Mouse (Mus musculus) lung, embryonic 15.5 days (tissue): ENCODE measurements around the gene Cfap97. TPM values are rescaled to one million over a fixed set of nuclear protein-coding genes. Genes with fewer than 3 reads are reported as not detected.

Experiments
- ATAC-seq: fragments of 200-750 bp; cut with Nextera tagmentation; 2 replicates; pipeline ENCODE4 v1.8.0; 2017; ENCODE audit warnings: moderate number of reproducible peaks, borderline replicate concordance; ENCODE audit not compliant: low FRiP score, low TSS enrichment; ENCODE audit errors: extremely low read depth
- H3K27ac ChIP-seq: fragments of 300-500 bp; sonication (generic); 2 replicates; pipeline ENCODE4 v1.5.1; 2015; ENCODE audit warnings: moderate library complexity, mild to moderate bottlenecking, inconsistent platforms
- H3K27me3 ChIP-seq: fragments of 300-500 bp; sonication (generic); 2 replicates; pipeline ENCODE4 v1.6.1; 2015; ENCODE audit warnings: inconsistent platforms
- H3K36me3 ChIP-seq: fragments of 300-500 bp; sonication (generic); 2 replicates; pipeline ENCODE4 v1.6.1; 2015; ENCODE audit warnings: inconsistent platforms
- H3K4me1 ChIP-seq: fragments of 300-500 bp; sonication (generic); 2 replicates; pipeline ENCODE4 v1.6.1; 2015; ENCODE audit warnings: inconsistent platforms
- H3K4me2 ChIP-seq: fragments of 300-500 bp; sonication (generic); 2 replicates; pipeline ENCODE4 v1.6.1; 2015; ENCODE audit warnings: inconsistent platforms, mild to moderate bottlenecking, moderate library complexity
- H3K4me3 ChIP-seq: fragments of 300-500 bp; sonication (generic); 2 replicates; pipeline ENCODE4 v1.5.1; 2015; ENCODE audit warnings: mild to moderate bottlenecking, inconsistent platforms
- H3K9ac ChIP-seq: fragments of 300-500 bp; sonication (generic); 2 replicates; pipeline ENCODE4 v1.6.1; 2015; ENCODE audit warnings: inconsistent platforms
- H3K9me3 ChIP-seq: fragments of 300-500 bp; sonication (generic); 2 replicates; pipeline ENCODE4 v1.6.1; 2016; ENCODE audit warnings: inconsistent platforms
- WGBS: fragments of 180-500 bp; shearing (Covaris S2); methylation state at CpG from one replicate; pipeline ENCODE4 v1.1.7; 2015; 5-methylcytosine and 5-hydroxymethylcytosine counted together
- polyA plus RNA-seq: library from polyadenylated mRNA; unstranded; fragments of >200 nt; fragmentation: Nextera tagmentation; extraction: Ambion mirVana; gene quantifications from 2 replicates; pipeline ENCODE4 v1.2.1, GENCODE M21; 2015

Cfap97 gene
- polyA plus RNA-seq, 1 experiment from 2014 or later = 25.9 TPM

GRCm38 (mm10) chr8:46140376-46141120, 11.0 kb upstream of the Cfap97 start:
- Histone ChIP-seq H3K27ac (no peak overlapping the region), H3K9ac (no peak overlapping the region), H3K27me3 (no peaks in the 10 kb centered on the region), H3K4me3 (no peak overlapping the region), H3K9me3 (no peaks in the 10 kb centered on the region), H3K36me3 (no peaks in the 10 kb centered on the region), H3K4me1 (0 out of 2 replicates have a peak, but pooled peaks cover 2% of the 10 kb centered on the region), H3K4me2 (no peak overlapping the region)
- ATAC-seq = no peak
- 79% methylated on average over 9 of the region's 9 CpGs for WGBS

- no peak overlapping the region for H3K9ac ChIP-seq
- no peak overlapping the region for H3K4me2 ChIP-seq
- H3K9me3 ChIP-seq = no peaks in the 10 kb centered on the region
- no peak overlapping the region for H3K27ac ChIP-seq
- peaks cover 7% of the 10 kb centered on the region; the same call in 1 of the 2 replicates for H3K4me1 ChIP-seq
- H3K36me3 ChIP-seq = no peaks in the 10 kb centered on the region
- WGBS = 90% methylated on average over 3 of the region's 3 CpGs
- no peak for ATAC-seq
- no peak overlapping the region for H3K4me3 ChIP-seq
- no peaks in the 10 kb centered on the region for H3K27me3 ChIP-seq
These were observed 9.9 kb upstream of the Cfap97 start for GRCm38 (mm10) chr8:46141688-46142087.

- Histone ChIP-seq H3K9ac (no peak overlapping the region), H3K27ac (no peak overlapping the region), H3K27me3 (no peaks in the 10 kb centered on the region), H3K4me3 (no peak overlapping the region), H3K4me1 (peaks cover 7% of the 10 kb centered on the region; the same call in 1 of the 2 replicates), H3K36me3 (no peaks in the 10 kb centered on the region), H3K9me3 (no peaks in the 10 kb centered on the region), H3K4me2 (no peak overlapping the region)
- ATAC-seq = no peak
- 91% methylated on average over 4 of the region's 4 CpGs for WGBS
These were observed 9.0 kb upstream of the Cfap97 start for GRCm38 (mm10) chr8:46142498-46143081.

GRCm38 (mm10) chr8:46143470-46143869, 8.1 kb upstream of the Cfap97 start:
- H3K4me2 ChIP-seq = no peak overlapping the region
- no peaks in the 10 kb centered on the region for H3K27me3 ChIP-seq
- no peak for ATAC-seq
- 59% methylated on average over 5 of the region's 5 CpGs for WGBS
- no peaks in the 10 kb centered on the region for H3K36me3 ChIP-seq
- peaks cover 7% of the 10 kb centered on the region; the same call in 1 of the 2 replicates for H3K4me1 ChIP-seq
- H3K4me3 ChIP-seq = no peak overlapping the region
- no peak overlapping the region for H3K27ac ChIP-seq
- H3K9me3 ChIP-seq = no peaks in the 10 kb centered on the region
- H3K9ac ChIP-seq = no peak overlapping the region

- Histone ChIP-seq H3K4me3 (no peak overlapping the region), H3K27ac (no peak overlapping the region), H3K36me3 (no peaks in the 10 kb centered on the region), H3K9me3 (no peaks in the 10 kb centered on the region), H3K4me1 (peaks cover 7% of the 10 kb centered on the region; the same call in 1 of the 2 replicates), H3K4me2 (no peak overlapping the region), H3K27me3 (no peaks in the 10 kb centered on the region), H3K9ac (no peak overlapping the region)
- WGBS = 22% methylated on average over 1 of the region's 1 CpGs
- no peak for ATAC-seq
These were observed 7.6 kb upstream of the Cfap97 start for GRCm38 (mm10) chr8:46143924-46144323.

GRCm38 (mm10) chr8:46146173-46146572, 5.4 kb upstream of the Cfap97 start:
- Histone ChIP-seq H3K36me3 (no peaks in the 10 kb centered on the region), H3K27me3 (no peaks in the 10 kb centered on the region), H3K4me3 (no peak overlapping the region), H3K9me3 (no peaks in the 10 kb centered on the region), H3K27ac (no peak overlapping the region), H3K9ac (no peak overlapping the region), H3K4me2 (no peak overlapping the region), H3K4me1 (peaks cover 15% of the 10 kb centered on the region)
- 35% methylated on average over 3 of the region's 3 CpGs for WGBS
- no peak for ATAC-seq

GRCm38 (mm10) chr8:46149306-46149705, 2.3 kb upstream of the Cfap97 start:
- H3K4me1 ChIP-seq = peaks cover 19% of the 10 kb centered on the region
- no peaks in the 10 kb centered on the region for H3K36me3 ChIP-seq
- WGBS = 72% methylated on average over 6 of the region's 6 CpGs
- H3K9ac ChIP-seq = no peak overlapping the region
- ATAC-seq = no peak
- no peak overlapping the region for H3K4me2 ChIP-seq
- H3K4me3 ChIP-seq = no peak overlapping the region
- no peaks in the 10 kb centered on the region for H3K9me3 ChIP-seq
- peaks cover 6% of the 10 kb centered on the region for H3K27me3 ChIP-seq
- no peak overlapping the region for H3K27ac ChIP-seq

GRCm38 (mm10) chr8:46149782-46150181, 1.8 kb upstream of the Cfap97 start:
- WGBS = 77% methylated on average over 9 of the region's 9 CpGs
- H3K9me3 ChIP-seq = no peaks in the 10 kb centered on the region
- H3K4me3 ChIP-seq = no peak overlapping the region
- H3K9ac ChIP-seq = no peak overlapping the region
- peaks cover 18% of the 10 kb centered on the region for H3K4me1 ChIP-seq
- no peak overlapping the region; the same call in 1 of the 2 replicates for H3K4me2 ChIP-seq
- H3K27me3 ChIP-seq = peaks cover 6% of the 10 kb centered on the region
- H3K27ac ChIP-seq = no peak overlapping the region
- ATAC-seq = no peak
- H3K36me3 ChIP-seq = no peaks in the 10 kb centered on the region

- Histone ChIP-seq H3K27me3 (peaks cover 6% of the 10 kb centered on the region), H3K4me2 (peak within 1 kb of the TSS; percentile 95), H3K9ac (peak within 1 kb of the TSS; percentile 80), H3K4me3 (peak within 1 kb of the TSS; percentile 89), H3K27ac (peak within 1 kb of the TSS; percentile 44), H3K36me3 (no peaks in the 10 kb centered on the region), H3K4me1 (peaks cover 14% of the 10 kb centered on the region), H3K9me3 (no peaks in the 10 kb centered on the region)
- peak; percentile 91 for ATAC-seq
- 2% methylated on average over 80 of the region's 103 CpGs for WGBS
These were observed 777 bp downstream of the Cfap97 start, which contains the start of gene Snx25 for GRCm38 (mm10) chr8:46152064-46153031. Gene Snx25 (minus strand): TSS chr8:46152159.

- H3K9me3 ChIP-seq = no peaks in the 10 kb centered on the region
- WGBS = 24% methylated on average over 2 of the region's 2 CpGs
These were observed 1.5 kb downstream of the Cfap97 start for GRCm38 (mm10) chr8:46153042-46153441.

More at GRCm38 (mm10) chr8:46153042-46153441, 1.5 kb downstream of the Cfap97 start:
- Histone ChIP-seq H3K4me3 (peak overlapping the region; percentile 89), H3K4me1 (peaks cover 14% of the 10 kb centered on the region), H3K9ac (0 out of 2 replicates have a peak overlapping the region, but pooled peaks have one; percentile 16), H3K27ac (no peak overlapping the region), H3K4me2 (peak overlapping the region; percentile 95), H3K36me3 (no peaks in the 10 kb centered on the region), H3K27me3 (peaks cover 6% of the 10 kb centered on the region)
- ATAC-seq = no peak
